Mouse (Mus musculus): ENCODE measurements around the gene Hoxa11. TPM values are rescaled to one million over a fixed set of nuclear protein-coding genes. Genes with fewer than 3 reads are reported as not detected.

The Hoxa11 gene
- not detected in 2 replicates for polyA plus RNA-seq (2014; fragmentation: Nextera tagmentation; extraction: Ambion mirVana)

- DNase-seq (no peak), ATAC-seq (ENCODE audit: low FRiP score, low TSS enrichment) (no peak)
- Histone ChIP-seq H3K4me3 (replicated peaks; ENCODE audit: low read depth, low read length) (no peak within 1 kb of the TSS), H3K4me1 (ENCODE audit: control insufficient read depth, insufficient read depth, low read length) (no peaks in the 10 kb centered on the region), H3K9me3 (ENCODE audit: control insufficient read depth, low read length) (no peaks in the 10 kb centered on the region), H3K27me3 (ENCODE audit: control insufficient read depth, insufficient read depth, low read length) (peaks cover 100% of the 10 kb centered on the region), H3K27ac (replicated peaks; ENCODE audit: low read depth, low read length) (no peak within 1 kb of the TSS), H3K4me2 (ENCODE audit: low read length) (no peak within 1 kb of the TSS), H3K36me3 (ENCODE audit: control insufficient read depth, insufficient read depth, low read length) (no peaks in the 10 kb centered on the region), H3K9ac (replicated peaks; ENCODE audit: low read length) (no peak within 1 kb of the TSS)
- 0% methylated on average over 20 of the region's 20 CpGs for WGBS
These were observed at the start of gene Hoxa11 for GRCm38 (mm10) chr6:52245757-52246142. Gene Hoxa11, minus strand, starts transcription at chr6:52245810.

GRCm38 (mm10) chr6:52294616-52295015, 49.0 kb upstream of the Hoxa11 start:
- H3K4me3 ChIP-seq (replicated peaks; ENCODE audit: low read depth, low read length), result no peak overlapping the region
- H3K27me3 ChIP-seq (ENCODE audit: control insufficient read depth, insufficient read depth, low read length), result peaks cover 70% of the 10 kb centered on the region
- H3K4me1 ChIP-seq (ENCODE audit: control insufficient read depth, insufficient read depth, low read length), result no peaks in the 10 kb centered on the region
- ATAC-seq (ENCODE audit: low FRiP score, low TSS enrichment) (no peak), DNase-seq (no peak)
- 73% methylated on average over 6 of the region's 6 CpGs for WGBS
- H3K4me2 ChIP-seq (ENCODE audit: low read length), result no peak overlapping the region
- H3K9me3 ChIP-seq (ENCODE audit: control insufficient read depth, low read length), result no peaks in the 10 kb centered on the region
- no peak overlapping the region for H3K9ac ChIP-seq (replicated peaks; ENCODE audit: low read length)
- H3K27ac ChIP-seq (replicated peaks; ENCODE audit: low read depth, low read length), result no peak overlapping the region
- H3K36me3 ChIP-seq (ENCODE audit: control insufficient read depth, insufficient read depth, low read length), result no peaks in the 10 kb centered on the region

- H3K4me1 ChIP-seq (ENCODE audit: control insufficient read depth, insufficient read depth, low read length), result no peaks in the 10 kb centered on the region
- no peaks in the 10 kb centered on the region for H3K9me3 ChIP-seq (ENCODE audit: control insufficient read depth, low read length)
- no peak overlapping the region for H3K4me2 ChIP-seq (ENCODE audit: low read length)
- 49% methylated on average over 7 of the region's 7 CpGs for WGBS
- H3K4me3 ChIP-seq (replicated peaks; ENCODE audit: low read depth, low read length), result no peak overlapping the region
- no peaks in the 10 kb centered on the region for H3K36me3 ChIP-seq (ENCODE audit: control insufficient read depth, insufficient read depth, low read length)
- H3K27ac ChIP-seq (replicated peaks; ENCODE audit: low read depth, low read length), result no peak overlapping the region
- DNase-seq (no peak), ATAC-seq (ENCODE audit: low FRiP score, low TSS enrichment) (no peak)
- H3K9ac ChIP-seq (replicated peaks; ENCODE audit: low read length), result no peak overlapping the region
- peaks cover 79% of the 10 kb centered on the region for H3K27me3 ChIP-seq (ENCODE audit: control insufficient read depth, insufficient read depth, low read length)
These were observed 46.7 kb upstream of the Hoxa11 start for GRCm38 (mm10) chr6:52292328-52292727.

- Histone ChIP-seq H3K9ac (replicated peaks; ENCODE audit: low read length) (no peak overlapping the region), H3K9me3 (ENCODE audit: control insufficient read depth, low read length) (no peaks in the 10 kb centered on the region), H3K27me3 (ENCODE audit: control insufficient read depth, insufficient read depth, low read length) (peaks cover 69% of the 10 kb centered on the region), H3K27ac (replicated peaks; ENCODE audit: low read depth, low read length) (no peak overlapping the region), H3K4me3 (replicated peaks; ENCODE audit: low read depth, low read length) (0 out of 2 replicates have a peak overlapping the region, but pooled peaks have one; percentile 7), H3K4me2 (ENCODE audit: low read length) (peak overlapping the region; percentile 24; the same call in 1 of the 2 replicates), H3K36me3 (ENCODE audit: control insufficient read depth, insufficient read depth, low read length) (no peaks in the 10 kb centered on the region), H3K4me1 (ENCODE audit: control insufficient read depth, insufficient read depth, low read length) (no peaks in the 10 kb centered on the region)
- 2% methylated on average over 45 of the region's 45 CpGs for WGBS
- ATAC-seq (ENCODE audit: low FRiP score, low TSS enrichment), result no peak
- DNase-seq, result peak; percentile 56
These were observed 45.6 kb upstream of the Hoxa11 start for GRCm38 (mm10) chr6:52291021-52291860.

GRCm38 (mm10) chr6:52290186-52290585, 44.6 kb upstream of the Hoxa11 start:
- H3K27me3 ChIP-seq (ENCODE audit: control insufficient read depth, insufficient read depth, low read length), result peaks cover 67% of the 10 kb centered on the region
- no peak overlapping the region for H3K27ac ChIP-seq (replicated peaks; ENCODE audit: low read depth, low read length)
- H3K4me1 ChIP-seq (ENCODE audit: control insufficient read depth, insufficient read depth, low read length), result no peaks in the 10 kb centered on the region
- H3K36me3 ChIP-seq (ENCODE audit: control insufficient read depth, insufficient read depth, low read length), result no peaks in the 10 kb centered on the region
- DNase-seq (peak; percentile 18), ATAC-seq (ENCODE audit: low FRiP score, low TSS enrichment) (no peak)
- H3K4me2 ChIP-seq (ENCODE audit: low read length), result no peak overlapping the region
- WGBS, result 22% methylated on average over 12 of the region's 12 CpGs
- no peak overlapping the region for H3K4me3 ChIP-seq (replicated peaks; ENCODE audit: low read depth, low read length)
- no peak overlapping the region for H3K9ac ChIP-seq (replicated peaks; ENCODE audit: low read length)
- H3K9me3 ChIP-seq (ENCODE audit: control insufficient read depth, low read length), result no peaks in the 10 kb centered on the region

- H3K4me1 ChIP-seq (ENCODE audit: control insufficient read depth, insufficient read depth, low read length), result no peaks in the 10 kb centered on the region
- H3K36me3 ChIP-seq (ENCODE audit: control insufficient read depth, insufficient read depth, low read length), result no peaks in the 10 kb centered on the region
- no peak overlapping the region for H3K9ac ChIP-seq (replicated peaks; ENCODE audit: low read length)
- DNase-seq (no peak), ATAC-seq (ENCODE audit: low FRiP score, low TSS enrichment) (no peak)
- 88% methylated on average over 5 of the region's 5 CpGs for WGBS
- H3K9me3 ChIP-seq (ENCODE audit: control insufficient read depth, low read length), result no peaks in the 10 kb centered on the region
- H3K4me2 ChIP-seq (ENCODE audit: low read length), result no peak overlapping the region
- H3K27me3 ChIP-seq (ENCODE audit: control insufficient read depth, insufficient read depth, low read length), result peaks cover 45% of the 10 kb centered on the region
- no peak overlapping the region for H3K27ac ChIP-seq (replicated peaks; ENCODE audit: low read depth, low read length)
- no peak overlapping the region for H3K4me3 ChIP-seq (replicated peaks; ENCODE audit: low read depth, low read length)
These were observed 38.3 kb upstream of the Hoxa11 start for GRCm38 (mm10) chr6:52283896-52284295.

- DNase-seq (no peak), ATAC-seq (ENCODE audit: low FRiP score, low TSS enrichment) (no peak)
- Histone ChIP-seq H3K4me1 (ENCODE audit: control insufficient read depth, insufficient read depth, low read length) (no peaks in the 10 kb centered on the region), H3K9me3 (ENCODE audit: control insufficient read depth, low read length) (no peaks in the 10 kb centered on the region), H3K36me3 (ENCODE audit: control insufficient read depth, insufficient read depth, low read length) (no peaks in the 10 kb centered on the region), H3K9ac (replicated peaks; ENCODE audit: low read length) (no peak overlapping the region), H3K27ac (replicated peaks; ENCODE audit: low read depth, low read length) (no peak overlapping the region), H3K4me3 (replicated peaks; ENCODE audit: low read depth, low read length) (no peak overlapping the region), H3K4me2 (ENCODE audit: low read length) (no peak overlapping the region), H3K27me3 (ENCODE audit: control insufficient read depth, insufficient read depth, low read length) (peaks cover 65% of the 10 kb centered on the region)
- 77% methylated on average over 12 of the region's 12 CpGs for WGBS
These were observed 35.5 kb upstream of the Hoxa11 start for GRCm38 (mm10) chr6:52281084-52281483.

GRCm38 (mm10) chr6:52276920-52277319, 31.3 kb upstream of the Hoxa11 start:
- no peak for ATAC-seq (ENCODE audit: low FRiP score, low TSS enrichment)
- Histone ChIP-seq H3K4me1 (ENCODE audit: control insufficient read depth, insufficient read depth, low read length) (no peaks in the 10 kb centered on the region), H3K4me3 (replicated peaks; ENCODE audit: low read depth, low read length) (no peak overlapping the region), H3K27me3 (ENCODE audit: control insufficient read depth, insufficient read depth, low read length) (peaks cover 81% of the 10 kb centered on the region), H3K4me2 (ENCODE audit: low read length) (no peak overlapping the region), H3K27ac (replicated peaks; ENCODE audit: low read depth, low read length) (no peak overlapping the region), H3K9ac (replicated peaks; ENCODE audit: low read length) (no peak overlapping the region), H3K9me3 (ENCODE audit: control insufficient read depth, low read length) (no peaks in the 10 kb centered on the region), H3K36me3 (ENCODE audit: control insufficient read depth, insufficient read depth, low read length) (no peaks in the 10 kb centered on the region)
- DNase-seq, result no peak
- WGBS, result 6% methylated on average over 5 of the region's 5 CpGs

GRCm38 (mm10) chr6:52276382-52276781, 30.8 kb upstream of the Hoxa11 start:
- no peaks in the 10 kb centered on the region for H3K4me1 ChIP-seq (ENCODE audit: control insufficient read depth, insufficient read depth, low read length)
- no peak overlapping the region for H3K4me3 ChIP-seq (replicated peaks; ENCODE audit: low read depth, low read length)
- H3K9me3 ChIP-seq (ENCODE audit: control insufficient read depth, low read length), result no peaks in the 10 kb centered on the region
- no peak for ATAC-seq (ENCODE audit: low FRiP score, low TSS enrichment)
- WGBS, result 2% methylated on average over 6 of the region's 6 CpGs
- no peak for DNase-seq
- H3K4me2 ChIP-seq (ENCODE audit: low read length), result no peak overlapping the region
- H3K27ac ChIP-seq (replicated peaks; ENCODE audit: low read depth, low read length), result no peak overlapping the region
- peaks cover 84% of the 10 kb centered on the region for H3K27me3 ChIP-seq (ENCODE audit: control insufficient read depth, insufficient read depth, low read length)
- H3K9ac ChIP-seq (replicated peaks; ENCODE audit: low read length), result no peak overlapping the region
- H3K36me3 ChIP-seq (ENCODE audit: control insufficient read depth, insufficient read depth, low read length), result no peaks in the 10 kb centered on the region

Measured in midbrain, embryonic 14.5 days (tissue).